Mouse (Mus musculus) MEL (cell line): Measurements from ENCODE around the gene Mrps10. TPM values are rescaled to one million over a fixed set of nuclear protein-coding genes. Genes with fewer than 3 reads are reported as not detected.

Experiments used
- DNase-seq: peaks from one replicate; pipeline ENCODE4 v3.0.0; 2011; ENCODE audit warnings: low read depth, low spot score
- H3K27ac ChIP-seq: 2 replicates; pipeline ENCODE4 v1.5.1; 2012; ENCODE audit warnings: low read depth, mild to moderate bottlenecking, control low read depth, low read length, moderate library complexity; ENCODE audit not compliant: control insufficient read depth
- H3K27me3 ChIP-seq, 2 experiments: fragments of 150-350 bp in 1 of 2; sonication (generic) in 1 of 2; 2 replicates each; pipeline ENCODE4 v1.6.1; 2012; ENCODE audit warnings: low read length in 2 of 2, mild to moderate bottlenecking in 2 of 2, improper control_type of control experiment in 1 of 2, moderate library complexity in 1 of 2; ENCODE audit not compliant: insufficient read depth in 2 of 2, control insufficient read depth in 1 of 2
- H3K36me3 ChIP-seq, 2 experiments: 2 replicates each; pipeline ENCODE4 v1.6.1; 2012 to 2014; ENCODE audit warnings: low read length in 2 of 2, improper control_type of control experiment in 1 of 2, inconsistent platforms in 1 of 2, mild to moderate bottlenecking in 1 of 2; ENCODE audit not compliant: insufficient read depth in 2 of 2, control insufficient read depth in 1 of 2
- H3K4me1 ChIP-seq, 2 experiments: fragments of 150-350 bp in 1 of 2; sonication (generic) in 1 of 2; 2 replicates each; pipeline ENCODE4 v1.6.1; 2012; ENCODE audit warnings: low read length in 2 of 2, improper control_type of control experiment in 1 of 2, mild to moderate bottlenecking in 1 of 2; ENCODE audit not compliant: insufficient read depth in 2 of 2, control insufficient read depth in 1 of 2
- H3K4me3 ChIP-seq, 2 experiments: fragments of 150-350 bp in 1 of 2; sonication (generic) in 1 of 2; 2 replicates each; pipeline ENCODE4 v1.5.1; 2012; ENCODE audit warnings: low read depth in 2 of 2, low read length in 2 of 2, mild to moderate bottlenecking in 2 of 2, moderate library complexity in 2 of 2, control low read depth in 1 of 2, improper control_type of control experiment in 1 of 2; ENCODE audit not compliant: control insufficient read depth in 1 of 2, insufficient read depth in 1 of 2
- H3K79me2 ChIP-seq: 2 replicates; pipeline ENCODE4 v1.6.1; 2012; ENCODE audit warnings: mild to moderate bottlenecking, low read length, moderate library complexity; ENCODE audit not compliant: control insufficient read depth, poor library complexity, insufficient read depth
- H3K9ac ChIP-seq: 2 replicates; pipeline ENCODE4 v1.6.1; 2012; ENCODE audit warnings: low read depth, mild to moderate bottlenecking, control low read depth, low read length, moderate library complexity; ENCODE audit not compliant: control insufficient read depth, poor library complexity, severe bottlenecking
- H3K9me3 ChIP-seq: fragments of 150-350 bp; sonication (generic); replicated peaks from 2 replicates; pipeline ENCODE4 v1.6.1; 2012; ENCODE audit warnings: mild to moderate bottlenecking, low read length, improper control_type of control experiment, moderate library complexity; ENCODE audit not compliant: insufficient read depth
- CTCF ChIP-seq, 3 experiments: IDR thresholded peaks in 2 of 3; conservative IDR thresholded peaks in 1 of 3; 2 replicates each; pipeline ENCODE4 v1.5.1; 2011 to 2012; ENCODE audit warnings: low read length in 3 of 3, low read depth in 2 of 3, mild to moderate bottlenecking in 2 of 3, improper control_type of control experiment in 1 of 3, inconsistent platforms in 1 of 3, mixed read lengths in 1 of 3, moderate library complexity in 1 of 3; ENCODE audit not compliant: control insufficient read depth in 1 of 3, insufficient read depth in 1 of 3, poor library complexity in 1 of 3, severe bottlenecking in 1 of 3
- E2F4 ChIP-seq: IDR thresholded peaks from 2 replicates; pipeline ENCODE4 v1.6.1; 2011; ENCODE audit warnings: low read depth, low read length, improper control_type of control experiment, borderline replicate concordance
- ELF1 ChIP-seq: IDR thresholded peaks from 2 replicates; pipeline ENCODE4 v1.6.1; 2014; ENCODE audit warnings: low read depth, mild to moderate bottlenecking, inconsistent platforms, low read length, improper control_type of control experiment, moderate library complexity
- EP300 ChIP-seq, 2 experiments: IDR thresholded peaks; 2 replicates each; pipeline ENCODE4 v1.6.1; 2011; ENCODE audit warnings: improper control_type of control experiment in 2 of 2, low read length in 2 of 2, low read depth in 1 of 2, mild to moderate bottlenecking in 1 of 2
- ETS1 ChIP-seq: IDR thresholded peaks from 2 replicates; pipeline ENCODE4 v1.6.1; 2012; ENCODE audit warnings: low read depth, mild to moderate bottlenecking, inconsistent platforms, low read length, improper control_type of control experiment, moderate library complexity
- GABPA ChIP-seq: IDR thresholded peaks from 2 replicates; pipeline ENCODE4 v1.6.1; 2012; ENCODE audit warnings: low read depth, mild to moderate bottlenecking, inconsistent platforms, low read length, improper control_type of control experiment, moderate library complexity
- GATA1 ChIP-seq: IDR thresholded peaks from 2 replicates; pipeline ENCODE4 v1.6.1; 2011; ENCODE audit warnings: low read depth, low read length, improper control_type of control experiment
- JUND ChIP-seq: IDR thresholded peaks from 2 replicates; pipeline ENCODE4 v1.6.1; 2011; ENCODE audit warnings: low read depth, mild to moderate bottlenecking, improper control_type of control experiment, low read length
- KAT2A ChIP-seq: conservative IDR thresholded peaks from 2 replicates; pipeline ENCODE4 v1.6.1; 2012; ENCODE audit warnings: low read depth, low read length, improper control_type of control experiment, inconsistent platforms
- MAX ChIP-seq: IDR thresholded peaks from 2 replicates; pipeline ENCODE4 v1.6.1; 2011; ENCODE audit warnings: low read length, improper control_type of control experiment
- MAZ ChIP-seq: IDR thresholded peaks from 2 replicates; pipeline ENCODE4 v1.6.1; 2012; ENCODE audit warnings: low read depth, mild to moderate bottlenecking, inconsistent platforms, low read length, improper control_type of control experiment
- MEF2A ChIP-seq: IDR thresholded peaks from 2 replicates; pipeline ENCODE4 v1.6.1; 2014; ENCODE audit warnings: low read depth, mild to moderate bottlenecking, inconsistent platforms, low read length, improper control_type of control experiment; ENCODE audit not compliant: poor library complexity, insufficient replicate concordance, severe bottlenecking; ENCODE audit errors: extremely low read depth
- NELFE ChIP-seq: IDR thresholded peaks from 2 replicates; pipeline ENCODE4 v1.6.1; 2011; ENCODE audit warnings: low read depth, low read length, improper control_type of control experiment
- NRF1 ChIP-seq: IDR thresholded peaks from 2 replicates; pipeline ENCODE4 v1.6.1; 2014; ENCODE audit warnings: low read depth, mild to moderate bottlenecking, inconsistent platforms, low read length, improper control_type of control experiment, moderate library complexity; ENCODE audit not compliant: poor library complexity, insufficient read depth, severe bottlenecking
- POLR2AphosphoS2 ChIP-seq: IDR thresholded peaks from 2 replicates; pipeline ENCODE4 v1.6.1; 2011; ENCODE audit warnings: low read length, improper control_type of control experiment
- RAD21 ChIP-seq: IDR thresholded peaks from 2 replicates; pipeline ENCODE4 v1.6.1; 2011; ENCODE audit warnings: mild to moderate bottlenecking, low read depth, low read length, improper control_type of control experiment
- SMC3 ChIP-seq: IDR thresholded peaks from 2 replicates; pipeline ENCODE4 v1.6.1; 2011; ENCODE audit warnings: low read depth, low read length, improper control_type of control experiment
- TAL1 ChIP-seq: IDR thresholded peaks from 2 replicates; pipeline ENCODE4 v1.6.1; 2012; ENCODE audit warnings: mild to moderate bottlenecking, inconsistent platforms, low read length, moderate library complexity, mixed read lengths
- TBP ChIP-seq: IDR thresholded peaks from 2 replicates; pipeline ENCODE4 v1.8.0; 2011; ENCODE audit warnings: low read depth, low read length, improper control_type of control experiment
- ZC3H11A ChIP-seq: IDR thresholded peaks from 2 replicates; pipeline ENCODE4 v1.6.1; 2012; ENCODE audit warnings: low read depth, mild to moderate bottlenecking, inconsistent platforms, low read length, improper control_type of control experiment
- ZKSCAN1 ChIP-seq: IDR thresholded peaks from 2 replicates; pipeline ENCODE4 v1.6.1; 2012; ENCODE audit warnings: low read depth, mild to moderate bottlenecking, inconsistent platforms, low read length, improper control_type of control experiment, moderate library complexity
- ZNF384 ChIP-seq: IDR thresholded peaks from 2 replicates; pipeline ENCODE4 v1.6.1; 2012; ENCODE audit warnings: low read depth, mild to moderate bottlenecking, inconsistent platforms, low read length, improper control_type of control experiment
- polyA plus RNA-seq, 2 experiments: library from polyadenylated mRNA; stranded (reverse) in 1 of 2; unstranded in 1 of 2; fragments of >175 nt in 1 of 2; fragments of >200 nt in 1 of 2; gene quantifications; 2 replicates each; pipeline versions ENCODE4 v1.2.1 to v1.2.4; 2012; ENCODE audit warnings: low replicate concordance in 2 of 2, low read depth in 1 of 2; ENCODE audit not compliant: insufficient read length in 2 of 2, insufficient read depth in 1 of 2, missing spikeins in 1 of 2
- total RNA-seq: library from RNA; depleted of rRNA; stranded (reverse); fragments of 300-350 nt; gene quantifications from 2 replicates; pipeline ENCODE4 v1.2.3, GENCODE M21; 2012

Mrps10 gene
- total and polyA plus RNA-seq, 3 experiments: 78.9 to 442 (median 107) TPM

DNA sequence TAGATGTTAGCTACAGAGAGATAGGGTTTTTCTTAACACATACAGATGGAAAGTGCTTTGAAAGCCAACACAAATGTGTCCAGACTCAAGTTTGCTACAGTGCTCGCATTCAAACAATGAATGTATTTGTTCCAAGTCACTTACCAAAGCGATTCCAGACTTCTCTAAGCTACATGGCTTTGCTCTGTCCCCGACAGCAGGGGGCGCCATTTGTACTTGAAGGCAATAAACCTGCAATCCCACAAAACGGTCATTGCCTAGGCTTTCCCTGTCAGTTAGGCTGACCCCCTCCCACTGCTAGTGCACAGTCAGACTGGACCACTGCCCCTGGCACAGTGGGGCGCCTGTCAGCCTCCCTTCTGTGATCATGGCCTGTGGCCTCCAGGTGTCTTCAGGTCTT, 8.7 kb upstream of the Mrps10 start:
- Histone ChIP-seq H3K9ac (no peak overlapping the region), H3K79me2 (no peaks in the 10 kb centered on the region), H3K9me3 (no peaks in the 10 kb centered on the region), H3K4me3 (no peak overlapping the region), H3K27me3 (no peaks in the 10 kb centered on the region), H3K36me3 (no peaks in the 10 kb centered on the region), H3K27ac (no peak overlapping the region), H3K4me1 (no peaks in the 10 kb centered on the region)
- peak; percentile 67 for DNase-seq
- TF ChIP-seq CTCF (IDR thresholded peaks at IDR 0.05 in 2 of 3, conservative IDR thresholded peaks at IDR 0.05 in 1 of 3; ENCODE audit: control insufficient read depth in 1 of 3, insufficient read depth in 1 of 3, low read depth in 2 of 3, low read length in 3 of 3, poor library complexity in 1 of 3, severe bottlenecking in 1 of 3) (peak; percentile 66 to 83 (median 79)), MAZ (no peak), EP300 (IDR thresholded peaks at IDR 0.05; ENCODE audit: low read depth in 1 of 2, low read length in 2 of 2) (no peak), MAX (no peak), POLR2AphosphoS2 (no peak), SMC3 (peak; percentile 33; the same call in 1 of the 2 replicates), ZNF384 (no peak), RAD21 (peak; percentile 14), JUND (no peak)

DNA sequence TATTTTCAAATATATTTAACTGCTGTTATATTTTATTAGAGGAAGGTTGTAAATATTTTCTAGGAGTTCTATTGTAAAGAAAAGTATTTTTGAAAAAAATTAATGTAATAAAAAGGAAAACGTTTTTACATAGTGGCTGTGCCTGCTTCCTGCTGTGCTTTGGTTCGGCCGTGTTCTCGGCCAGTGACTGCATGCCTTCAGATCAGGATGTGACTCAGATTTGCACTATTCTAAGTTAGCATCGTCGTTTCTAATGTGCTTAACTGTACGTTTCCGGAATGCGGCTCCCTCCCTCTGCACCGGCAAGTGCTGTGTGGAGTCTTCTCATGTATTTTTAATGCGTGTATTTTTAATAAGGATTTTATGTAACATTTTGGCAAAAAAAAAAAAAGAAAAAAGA, 7.3 kb upstream of the Mrps10 start:
- no peak for DNase-seq
- Histone ChIP-seq H3K27me3 (no peaks in the 10 kb centered on the region), H3K27ac (no peak overlapping the region), H3K9ac (no peak overlapping the region), H3K9me3 (no peaks in the 10 kb centered on the region)
- TF ChIP-seq NELFE: no peak
- no peak for TF ChIP-seq GATA1
- TF ChIP-seq NRF1: no peak
- no peak for TF ChIP-seq ELF1
- no peak for TF ChIP-seq ZKSCAN1
- no peak for TF ChIP-seq MEF2A
- TF ChIP-seq ETS1: no peak
- no peak for TF ChIP-seq KAT2A
- TF ChIP-seq GABPA: no peak
- TF ChIP-seq MAX: no peak
- TF ChIP-seq SMC3: no peak
- TF ChIP-seq TAL1: no peak
- no peak for TF ChIP-seq ZC3H11A
- TF ChIP-seq EP300 (IDR thresholded peaks at IDR 0.05; ENCODE audit: low read depth in 1 of 2, low read length in 2 of 2): no peak
- no peak for TF ChIP-seq E2F4
- TF ChIP-seq TBP: no peak
- TF ChIP-seq, all 39 proteins: peak for 0
- Histone ChIP-seq H3K79me2 (no peaks in the 10 kb centered on the region), H3K36me3 (no peaks in the 10 kb centered on the region), H3K4me3 (no peak overlapping the region), H3K4me1 (no peaks in the 10 kb centered on the region)
